Mouse (Mus musculus) neural tube, embryonic 13.5 days (tissue): Measurements from ENCODE around the gene Prox2. TPM values are rescaled to one million over a fixed set of nuclear protein-coding genes. Genes with fewer than 3 reads are reported as not detected.
"Not testable (repeated sequence)": the region's sequence is repeated elsewhere in the genome, so short reads cannot be mapped to it uniquely, and the experiment has no call there.

Experiments used
- ATAC-seq: fragments of 200-750 bp; cut with Nextera tagmentation; 2 replicates; pipeline ENCODE4 v1.8.0; 2017; ENCODE audit warnings: low read depth, mild to moderate bottlenecking, moderate TSS enrichment, moderate library complexity
- H3K27ac ChIP-seq: fragments of 300-500 bp; sonication (generic); replicated peaks from 2 replicates; pipeline ENCODE4 v1.5.1; 2015; ENCODE audit warnings: moderate library complexity, mild to moderate bottlenecking, inconsistent platforms
- H3K27me3 ChIP-seq: fragments of 300-500 bp; sonication (generic); 2 replicates; pipeline ENCODE4 v1.6.1; 2015; ENCODE audit warnings: mild to moderate bottlenecking, inconsistent platforms
- H3K36me3 ChIP-seq: fragments of 300-500 bp; sonication (generic); 2 replicates; pipeline ENCODE4 v1.6.1; 2015; ENCODE audit warnings: mild to moderate bottlenecking, inconsistent platforms
- H3K4me1 ChIP-seq: fragments of 300-500 bp; sonication (generic); replicated peaks from 2 replicates; pipeline ENCODE4 v1.6.1; 2015; ENCODE audit warnings: inconsistent platforms
- H3K4me2 ChIP-seq: fragments of 300-500 bp; sonication (generic); 2 replicates; pipeline ENCODE4 v1.6.1; 2015; ENCODE audit warnings: inconsistent platforms, mild to moderate bottlenecking, moderate library complexity
- H3K4me3 ChIP-seq: fragments of 300-500 bp; sonication (generic); 2 replicates; pipeline ENCODE4 v1.5.1; 2015; ENCODE audit warnings: mild to moderate bottlenecking, inconsistent platforms
- H3K9ac ChIP-seq: fragments of 300-500 bp; sonication (generic); 2 replicates; pipeline ENCODE4 v1.6.1; 2015; ENCODE audit warnings: moderate library complexity, mild to moderate bottlenecking, inconsistent platforms
- H3K9me3 ChIP-seq: fragments of 300-500 bp; sonication (generic); 2 replicates; pipeline ENCODE4 v1.6.1; 2016; ENCODE audit warnings: inconsistent platforms
- WGBS: fragments of 180-500 bp; shearing (Covaris S2); methylation state at CpG from one replicate; pipeline ENCODE4 v1.1.7; 2015; 5-methylcytosine and 5-hydroxymethylcytosine counted together
- polyA plus RNA-seq: library from polyadenylated mRNA; unstranded; fragments of >200 nt; fragmentation: Nextera tagmentation; extraction: Ambion mirVana; gene quantifications from 2 replicates; pipeline ENCODE4 v1.2.1, GENCODE M21; 2015

Gene Prox2
- polyA plus RNA-seq, 1 experiment from 2014 or later = 5.4 TPM

- H3K36me3 ChIP-seq = peaks cover 17% of the 10 kb centered on the region
- H3K27me3 ChIP-seq = no peaks in the 10 kb centered on the region
- H3K4me2 ChIP-seq = no peak overlapping the region
- ATAC-seq = no peak
- H3K9me3 ChIP-seq = no peaks in the 10 kb centered on the region
- WGBS = 83% methylated on average over 4 of the region's 4 CpGs
- H3K27ac ChIP-seq = no peak overlapping the region
- H3K9ac ChIP-seq = no peak overlapping the region
- no peak overlapping the region for H3K4me3 ChIP-seq
- H3K4me1 ChIP-seq = peaks cover 18% of the 10 kb centered on the region
Measured at GRCm38 (mm10) chr12:85144821-85145220, 34.3 kb upstream of the Prox2 start.

- Histone ChIP-seq H3K36me3 (peaks cover 18% of the 10 kb centered on the region), H3K4me1 (peaks cover 12% of the 10 kb centered on the region)
- not testable (repeated sequence) for H3K9ac ChIP-seq, H3K4me3 ChIP-seq, ATAC-seq, H3K4me2 ChIP-seq, H3K27ac ChIP-seq, H3K9me3 ChIP-seq, H3K27me3 ChIP-seq
- WGBS = 79% methylated on average over 2 of the region's 2 CpGs
Measured at GRCm38 (mm10) chr12:85144276-85144675, 33.7 kb upstream of the Prox2 start.

GRCm38 (mm10) chr12:85142803-85143202 lies 32.2 kb upstream of the Prox2 start:
- Histone ChIP-seq H3K9me3 (no peaks in the 10 kb centered on the region), H3K4me3 (no peak overlapping the region), H3K27me3 (0 out of 2 replicates have a peak, but pooled peaks cover 2% of the 10 kb centered on the region), H3K36me3 (peaks cover 30% of the 10 kb centered on the region), H3K4me2 (no peak overlapping the region), H3K4me1 (peaks cover 12% of the 10 kb centered on the region), H3K9ac (no peak overlapping the region), H3K27ac (no peak overlapping the region)
- 24% methylated on average over 4 of the region's 4 CpGs for WGBS
- ATAC-seq = 0 out of 2 replicates have a peak, but pooled peaks have one; percentile 52

DNA sequence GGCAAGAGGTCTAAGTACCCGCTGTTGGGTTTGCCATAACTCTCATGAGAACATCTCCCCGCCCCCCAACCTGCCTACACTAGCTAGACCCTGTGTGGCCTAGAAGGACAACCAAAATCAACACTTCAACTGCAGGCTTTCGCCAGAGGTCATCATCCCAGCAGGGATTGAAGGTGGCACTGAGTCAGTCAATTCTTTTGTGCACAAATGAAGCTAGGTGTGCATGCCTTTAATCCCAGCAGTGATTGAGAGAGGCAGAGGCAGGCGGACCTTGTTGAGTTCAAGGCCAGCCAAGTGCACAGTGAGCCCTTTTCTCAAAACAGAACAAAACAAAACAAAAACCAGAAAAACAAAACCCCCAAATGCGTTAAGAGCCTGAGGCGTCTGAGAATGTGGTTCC lies 30.5 kb upstream of the Prox2 start:
- 81% methylated on average over 6 of the region's 6 CpGs for WGBS
- Histone ChIP-seq H3K4me3 (no peak overlapping the region), H3K4me2 (no peak overlapping the region), H3K9ac (no peak overlapping the region), H3K36me3 (peaks cover 31% of the 10 kb centered on the region), H3K4me1 (peaks cover 7% of the 10 kb centered on the region), H3K27me3 (0 out of 2 replicates have a peak, but pooled peaks cover 2% of the 10 kb centered on the region), H3K27ac (no peak overlapping the region), H3K9me3 (no peaks in the 10 kb centered on the region)
- ATAC-seq = no peak

GRCm38 (mm10) chr12:85140036-85140701 lies 29.6 kb upstream of the Prox2 start:
- Histone ChIP-seq H3K27ac (no peak overlapping the region), H3K27me3 (0 out of 2 replicates have a peak, but pooled peaks cover 2% of the 10 kb centered on the region), H3K9ac (no peak overlapping the region), H3K4me1 (no peaks in the 10 kb centered on the region), H3K4me3 (no peak overlapping the region), H3K9me3 (no peaks in the 10 kb centered on the region), H3K36me3 (peaks cover 40% of the 10 kb centered on the region), H3K4me2 (no peak overlapping the region)
- 48% methylated on average over 18 of the region's 18 CpGs for WGBS
- no peak for ATAC-seq

DNA sequence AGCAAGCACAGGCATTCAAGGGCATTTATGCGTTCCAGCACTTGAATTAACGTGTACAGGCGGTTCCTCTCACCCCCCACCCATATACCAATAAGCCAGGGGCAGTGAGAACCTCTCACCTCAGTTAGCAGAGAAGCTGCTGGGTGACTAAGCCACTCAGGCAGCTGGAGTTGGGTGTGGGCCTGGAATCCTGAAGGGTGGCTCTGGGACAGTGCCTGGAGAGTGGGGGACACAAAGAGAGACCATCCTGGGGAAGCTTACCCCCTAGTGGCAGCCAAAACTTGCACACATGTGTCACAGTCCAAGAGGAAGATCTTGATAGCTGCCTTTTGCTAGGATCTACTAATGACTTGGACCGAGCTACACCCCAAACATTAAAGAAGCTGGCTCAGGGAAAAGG lies 26.1 kb upstream of the Prox2 start:
- WGBS = 83% methylated on average over 4 of the region's 4 CpGs
- H3K4me1 ChIP-seq = no peaks in the 10 kb centered on the region
- no peak overlapping the region for H3K27ac ChIP-seq
- ATAC-seq = no peak
- H3K9ac ChIP-seq = no peak overlapping the region
- 0 out of 2 replicates have a peak, but pooled peaks cover 2% of the 10 kb centered on the region for H3K27me3 ChIP-seq
- H3K4me2 ChIP-seq = no peak overlapping the region
- no peak overlapping the region for H3K4me3 ChIP-seq
- H3K9me3 ChIP-seq = no peaks in the 10 kb centered on the region
- peaks cover 59% of the 10 kb centered on the region for H3K36me3 ChIP-seq

GRCm38 (mm10) chr12:85135513-85136470 lies 25.2 kb upstream of the Prox2 start:
- Histone ChIP-seq H3K4me2 (no peak overlapping the region), H3K9ac (no peak overlapping the region), H3K27ac (no peak overlapping the region), H3K27me3 (0 out of 2 replicates have a peak, but pooled peaks cover 2% of the 10 kb centered on the region), H3K36me3 (peaks cover 66% of the 10 kb centered on the region), H3K4me1 (no peaks in the 10 kb centered on the region), H3K4me3 (no peak overlapping the region), H3K9me3 (no peaks in the 10 kb centered on the region)
- 82% methylated on average over 19 of the region's 19 CpGs for WGBS
- no peak for ATAC-seq

GRCm38 (mm10) chr12:85134043-85134794 lies 23.7 kb upstream of the Prox2 start:
- H3K27me3 ChIP-seq = 0 out of 2 replicates have a peak, but pooled peaks cover 2% of the 10 kb centered on the region
- H3K9me3 ChIP-seq = no peaks in the 10 kb centered on the region
- H3K9ac ChIP-seq = no peak overlapping the region
- 0 out of 2 replicates have a peak overlapping the region, but pooled peaks have one; percentile 42 for H3K27ac ChIP-seq
- H3K4me1 ChIP-seq = no peaks in the 10 kb centered on the region
- H3K4me2 ChIP-seq = no peak overlapping the region
- peaks cover 79% of the 10 kb centered on the region for H3K36me3 ChIP-seq
- H3K4me3 ChIP-seq = no peak overlapping the region
- ATAC-seq = no peak
- 79% methylated on average over 8 of the region's 8 CpGs for WGBS

DNA sequence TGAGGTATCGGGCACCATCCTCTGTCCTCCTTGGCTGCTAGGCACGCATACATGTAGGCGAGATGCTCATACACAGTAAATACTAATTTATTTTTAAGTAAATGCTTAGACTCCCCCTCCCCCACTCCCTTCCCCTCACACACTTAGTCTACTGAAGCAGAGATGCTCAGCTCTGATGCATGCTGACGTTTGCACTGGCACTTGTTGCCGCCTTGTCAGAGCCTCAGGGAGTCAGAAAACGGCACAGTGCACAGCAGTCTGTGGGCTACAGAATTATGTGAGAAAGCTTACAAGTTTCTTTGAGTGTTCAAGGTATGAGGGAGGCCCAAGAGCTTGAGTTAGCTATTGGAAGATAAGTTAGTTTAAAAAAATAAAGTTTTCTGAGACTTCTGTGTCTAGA lies 20.8 kb upstream of the Prox2 start:
- 0 out of 2 replicates have a peak, but pooled peaks cover under 1% of the 10 kb centered on the region for H3K4me1 ChIP-seq
- 95% methylated on average over 6 of the region's 6 CpGs for WGBS
- no peak overlapping the region for H3K27ac ChIP-seq
- H3K4me2 ChIP-seq = no peak overlapping the region
- no peak for ATAC-seq
- no peak overlapping the region for H3K9ac ChIP-seq
- H3K36me3 ChIP-seq = peaks cover 87% of the 10 kb centered on the region
- H3K27me3 ChIP-seq = no peaks in the 10 kb centered on the region
- H3K9me3 ChIP-seq = no peaks in the 10 kb centered on the region
- no peak overlapping the region for H3K4me3 ChIP-seq

- H3K4me2 ChIP-seq = no peak overlapping the region
- no peaks in the 10 kb centered on the region for H3K9me3 ChIP-seq
- no peak overlapping the region for H3K27ac ChIP-seq
- 94% methylated on average over 9 of the region's 9 CpGs for WGBS
- ATAC-seq = no peak
- no peak overlapping the region for H3K9ac ChIP-seq
- peaks cover 88% of the 10 kb centered on the region for H3K36me3 ChIP-seq
- H3K27me3 ChIP-seq = no peaks in the 10 kb centered on the region
- H3K4me3 ChIP-seq = no peak overlapping the region
- 0 out of 2 replicates have a peak, but pooled peaks cover 4% of the 10 kb centered on the region for H3K4me1 ChIP-seq
Measured at GRCm38 (mm10) chr12:85129426-85129978, 18.9 kb upstream of the Prox2 start.

DNA sequence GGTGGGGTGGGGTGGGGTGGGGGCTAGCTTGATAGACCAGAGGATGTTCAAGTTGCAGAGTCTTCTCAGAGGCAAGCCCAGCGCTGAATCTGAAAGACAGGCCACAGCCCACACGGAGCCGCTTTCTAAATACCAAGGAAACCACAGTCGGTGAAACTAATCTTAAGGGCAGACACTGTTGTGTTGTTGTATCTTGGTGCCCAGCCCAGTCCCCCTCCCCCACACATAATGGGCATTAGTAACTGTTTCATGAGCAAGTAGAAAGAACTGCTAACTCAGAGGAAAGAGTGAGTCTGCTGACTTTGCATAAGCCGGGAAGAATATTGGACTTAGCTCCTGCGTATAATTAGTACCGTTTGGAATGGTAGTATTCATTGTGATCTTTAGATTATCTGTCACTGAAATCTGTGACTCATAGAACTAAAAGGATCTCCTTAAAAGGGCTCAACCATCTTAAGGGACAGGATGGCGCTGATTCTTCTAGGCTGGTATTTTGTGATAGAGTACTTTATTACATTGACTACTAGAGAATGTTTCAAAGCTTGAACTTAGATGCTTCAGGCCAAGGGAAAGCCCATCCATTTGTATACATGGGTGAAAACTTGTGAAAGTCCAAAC lies 16.5 kb upstream of the Prox2 start:
- Histone ChIP-seq H3K4me3 (no peak overlapping the region), H3K4me2 (no peak overlapping the region), H3K4me1 (0 out of 2 replicates have a peak, but pooled peaks cover 4% of the 10 kb centered on the region), H3K27ac (0 out of 2 replicates have a peak overlapping the region, but pooled peaks have one; percentile 18), H3K27me3 (no peaks in the 10 kb centered on the region), H3K36me3 (peaks cover 88% of the 10 kb centered on the region), H3K9me3 (no peaks in the 10 kb centered on the region), H3K9ac (no peak overlapping the region)
- WGBS = 81% methylated on average over 8 of the region's 8 CpGs
- ATAC-seq = peak; percentile 8; the same call in 1 of the 2 replicates
